Mouse (Mus musculus) heart, adult 2 months (tissue): Measurements from ENCODE around the gene Foxp1.

ENCODE experiments used
- EP300 ChIP-seq: fragments of 200-500 bp; IDR thresholded peaks from 2 replicates; pipeline ENCODE4 v1.6.1; 2011; ENCODE audit warnings: low read depth, low read length, control low read depth; ENCODE audit not compliant: insufficient read depth
- POLR2A ChIP-seq: fragments of 200-500 bp; IDR thresholded peaks from 2 replicates; pipeline ENCODE4 v1.6.1; 2011; ENCODE audit warnings: mild to moderate bottlenecking, low read depth, low read length, control low read depth; ENCODE audit not compliant: insufficient read depth

- TF ChIP-seq POLR2A, result no peak
- no peak for TF ChIP-seq EP300
Observed at GRCm38 (mm10) chr6:98876401-98876800, 646.1 kb downstream of the Foxp1 start.
